Mouse (Mus musculus) cerebellum, adult 2 months (tissue): ENCODE data around the gene Grb14.

Source experiments
- CTCF ChIP-seq: fragments of 200-500 bp; IDR thresholded peaks from 2 replicates; pipeline ENCODE4 v1.5.1; 2011; ENCODE audit warnings: low read depth, mild to moderate bottlenecking, control low read depth, low read length, moderate library complexity, borderline replicate concordance; ENCODE audit not compliant: insufficient read depth
- POLR2A ChIP-seq: fragments of 200-500 bp; IDR thresholded peaks from 2 replicates; pipeline ENCODE4 v1.6.1; 2011; ENCODE audit warnings: low read length, control low read depth, borderline replicate concordance; ENCODE audit not compliant: insufficient read depth

- TF ChIP-seq POLR2A (no peak), CTCF (no peak)
Measured at GRCm38 (mm10) chr2:65037546-65037945, 12.8 kb upstream of the Grb14 start.
